ENCODE assay signal across 8 mouse cellular contexts in the genomic region with DNA sequence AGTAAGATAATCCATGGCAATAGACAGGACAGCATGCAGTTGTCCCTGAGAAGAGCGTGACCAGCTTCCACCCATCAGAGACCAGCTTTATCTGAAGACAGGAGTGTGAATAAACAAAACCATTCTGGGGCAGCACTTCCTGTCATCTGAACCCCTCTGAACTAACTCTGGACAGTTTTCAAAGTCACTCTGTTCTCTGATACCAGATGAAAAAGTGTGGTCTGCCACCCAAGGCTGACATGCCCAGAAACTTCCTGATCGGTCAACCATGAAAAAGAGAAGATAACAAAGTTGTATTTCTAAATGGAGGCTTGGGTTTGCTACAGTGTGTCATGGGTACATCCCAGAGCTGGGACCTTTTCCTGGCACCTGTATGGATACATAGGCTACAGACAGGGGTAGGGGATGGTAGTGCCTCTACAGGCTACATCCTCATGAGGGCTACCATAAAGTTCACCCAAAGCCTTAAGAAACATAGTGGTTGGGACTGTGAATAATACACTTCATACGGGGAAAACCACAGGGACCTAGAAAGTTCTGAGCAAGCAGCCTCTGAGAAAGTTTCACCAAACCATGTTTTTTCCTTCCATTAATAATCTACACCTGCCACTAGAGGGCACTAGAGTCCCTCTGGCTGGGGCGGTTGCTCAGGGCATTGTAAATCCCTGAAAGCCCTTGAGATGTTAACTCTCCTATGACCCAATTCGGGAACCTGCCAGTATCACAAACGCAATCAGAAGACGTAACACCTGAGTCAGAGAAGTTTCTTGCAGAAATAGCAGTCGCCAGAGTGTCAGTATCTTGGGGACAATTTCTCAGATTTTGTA. TPM values are rescaled to one million over a fixed set of nuclear protein-coding genes. Genes with fewer than 3 reads are reported as not detected.
DNase-seq lines count a peak whose midpoint lies in the region; ATAC-seq lines count a peak whose summit lies in the region.

No protein-coding gene starts in this region.

- no peak overlapping the region for H3K27ac ChIP-seq in hindbrain, embryonic 14.5 days

- H3K36me3 ChIP-seq in hindbrain, embryonic 14.5 days (replicated peaks; ENCODE audit: control insufficient read depth, insufficient read depth): no peaks in the 10 kb centered on the region

- no peaks in the 10 kb centered on the region for H3K9me3 ChIP-seq in hindbrain, embryonic 14.5 days (ENCODE audit: control insufficient read depth, low read length)

- no peaks in the 10 kb centered on the region for H3K27me3 ChIP-seq in hindbrain, embryonic 14.5 days (ENCODE audit: control insufficient read depth, insufficient read depth, low read length)

- H3K4me1 ChIP-seq in hindbrain, embryonic 14.5 days (replicated peaks; ENCODE audit: control insufficient read depth, insufficient read depth, low read length): no peaks in the 10 kb centered on the region

- peak; percentile 17 to 19 for DNase-seq in cerebellum, postnatal 10 days
- no peak for DNase-seq in cerebellum, postnatal 4 days (ENCODE audit: low spot score in 2 of 2)
- DNase-seq in urinary bladder, postnatal 25 days (ENCODE audit: low spot score): peak; percentile 16
- no peak for DNase-seq in urinary bladder, postnatal 14 days (ENCODE audit: low spot score)
- DNase-seq in kidney, postnatal 36 days: peak; percentile 5 to 46
- DNase-seq in spleen, postnatal 10 days (ENCODE audit: low spot score in 2 of 2): peak; percentile 20 to 34
- no peak for DNase-seq in hindbrain, embryonic 14.5 days (ENCODE audit: low spot score)
- no peak for DNase-seq in left cerebral cortex, postnatal 25 days (ENCODE audit: low spot score in 2 of 2)

- ATAC-seq in hindbrain, embryonic 14.5 days (ENCODE audit: low FRiP score): no peak

- no peak overlapping the region for H3K9ac ChIP-seq in hindbrain, embryonic 14.5 days

- WGBS in hindbrain, embryonic 14.5 days: 70% methylated on average over 8 of the region's 8 CpGs

- H3K4me3 ChIP-seq in hindbrain, embryonic 14.5 days (replicated peaks; ENCODE audit: low read length): no peak overlapping the region

- no peak overlapping the region for H3K4me2 ChIP-seq in hindbrain, embryonic 14.5 days (replicated peaks)

- intact Hi-C loops in left cerebral cortex, postnatal 25 days (cut with DNase I): no loop called here

RNA-seq across cellular contexts. Expression of gene Pitrm1, which starts 32.7 kb away (rescaled TPM):
- 48.2 and 53.7 TPM in 2 replicates for polyA plus RNA-seq in hindbrain, embryonic 14.5 days (2014; fragmentation: Nextera tagmentation; extraction: Ambion mirVana)
- 10 to 100 TPM; 48.8 to 53.2 TPM for total RNA-seq in left cerebral cortex, postnatal 25 days (2021)

Comparison
In these comparisons a context has a peak if more than half of its experiments do, and no peak if none do; other contexts are left out.
1. DNase-seq: peak in cerebellum, postnatal 10 days (2 of 2), urinary bladder, postnatal 25 days (single experiment), kidney, postnatal 36 days (2 of 2) and spleen, postnatal 10 days (2 of 2); none in cerebellum, postnatal 4 days (0 of 2), urinary bladder, postnatal 14 days (single experiment), hindbrain, embryonic 14.5 days (single experiment) and left cerebral cortex, postnatal 25 days (0 of 2).